Mouse (Mus musculus) ovary, postnatal 10 days (tissue): Measurements from ENCODE around the gene Ralgps1.
A peak's percentile ranks its signal among the peaks of the same experiment; 100 is the strongest.

ENCODE experiments used
- DNase-seq: peaks from one replicate; pipeline ENCODE4 v3.0.0; 2022; ENCODE audit warnings: low spot score

Gene Ralgps1

GRCm38 (mm10) chr2:33370777-33371647, at the start of gene Ralgps1:
Gene Ralgps1, minus strand, starts transcription at chr2:33371486.
- DNase-seq = peak; percentile 84

GRCm38 (mm10) chr2:33417454-33417853, 46.2 kb upstream of the Ralgps1 start:
- DNase-seq = no peak

- DNase-seq = no peak
Measured at GRCm38 (mm10) chr2:33414019-33414418, 42.7 kb upstream of the Ralgps1 start.

GRCm38 (mm10) chr2:33412111-33412510, 40.8 kb upstream of the Ralgps1 start:
- no peak for DNase-seq

GRCm38 (mm10) chr2:33403511-33404003, 32.3 kb upstream of the Ralgps1 start:
- no peak for DNase-seq

GRCm38 (mm10) chr2:33402638-33403037, 31.4 kb upstream of the Ralgps1 start:
- no peak for DNase-seq

GRCm38 (mm10) chr2:33402236-33402635, 30.9 kb upstream of the Ralgps1 start:
- DNase-seq = peak; percentile 31

- no peak for DNase-seq
Measured at GRCm38 (mm10) chr2:33401217-33401616, 29.9 kb upstream of the Ralgps1 start.

- no peak for DNase-seq
Measured at GRCm38 (mm10) chr2:33400541-33400940, 29.3 kb upstream of the Ralgps1 start.

GRCm38 (mm10) chr2:33399091-33399490, 27.8 kb upstream of the Ralgps1 start:
- no peak for DNase-seq

- no peak for DNase-seq
Measured at GRCm38 (mm10) chr2:33397036-33397435, 25.8 kb upstream of the Ralgps1 start.

- DNase-seq = no peak
Measured at GRCm38 (mm10) chr2:33395053-33395452, 23.8 kb upstream of the Ralgps1 start.

- no peak for DNase-seq
Measured at GRCm38 (mm10) chr2:33393951-33394635, 22.8 kb upstream of the Ralgps1 start.

GRCm38 (mm10) chr2:33393021-33393420, 21.7 kb upstream of the Ralgps1 start:
- no peak for DNase-seq

GRCm38 (mm10) chr2:33371648-33372408, 542 bp upstream of the Ralgps1 start:
- no peak for DNase-seq

- no peak for DNase-seq
Measured at GRCm38 (mm10) chr2:33370276-33370776, 960 bp downstream of the Ralgps1 start.

- DNase-seq = no peak
Measured at GRCm38 (mm10) chr2:33369453-33369852, 1.8 kb downstream of the Ralgps1 start.

- DNase-seq = no peak
Measured at GRCm38 (mm10) chr2:33368486-33368885, 2.8 kb downstream of the Ralgps1 start.

GRCm38 (mm10) chr2:33365703-33366471, 5.4 kb downstream of the Ralgps1 start:
- DNase-seq = no peak

- no peak for DNase-seq
Measured at GRCm38 (mm10) chr2:33364656-33365055, 6.6 kb downstream of the Ralgps1 start.

- DNase-seq = no peak
Measured at GRCm38 (mm10) chr2:33363890-33364289, 7.4 kb downstream of the Ralgps1 start.
